ENCODE assay signal across 15 mouse cellular contexts in genomic region chr13:30080705-30081474, GRCm38 (mm10). TPM values are rescaled to one million over a fixed set of nuclear protein-coding genes. Genes with fewer than 3 reads are reported as not detected.
DNase-seq lines count a peak whose midpoint lies in the region; ATAC-seq and TF ChIP-seq lines count a peak whose summit lies in the region.
"Had no signal": no experiment of that assay in that cellular context is flagged by ENCODE, and none has a peak within 500 bp of the region (broad histone marks: within the 10 kb centered on the region; RNA-seq: fewer than 3 reads in every experiment).

No protein-coding gene starts in this region.

- H3K9me3 ChIP-seq in midbrain, embryonic 10.5 days (replicated peaks): no peaks in the 10 kb centered on the region
- H3K9me3 ChIP-seq in midbrain, postnatal 0 days (ENCODE audit: low read length): no peaks in the 10 kb centered on the region
- H3K9me3 ChIP-seq: hindbrain, embryonic 12.5 days; lung, embryonic 15.5 days had no signal

- intact Hi-C loops in heart, postnatal 25 days (cut with DNase I): no loop called here

- H3K4me1 ChIP-seq in midbrain, embryonic 10.5 days: peaks cover 5% of the 10 kb centered on the region
- H3K4me1 ChIP-seq in midbrain, postnatal 0 days (ENCODE audit: insufficient read depth, low read length): no peaks in the 10 kb centered on the region

- 0 out of 2 replicates have a peak overlapping the region, but pooled peaks have one; percentile 6 for H3K27ac ChIP-seq in midbrain, embryonic 10.5 days (replicated peaks)
- H3K27ac ChIP-seq in midbrain, postnatal 0 days (ENCODE audit: low read depth, low read length): no peak overlapping the region
- H3K27ac ChIP-seq: hindbrain, embryonic 12.5 days; lung, embryonic 15.5 days had no signal

- ATAC-seq in midbrain, postnatal 0 days (ENCODE audit: low FRiP score): no peak

- DNase-seq in midbrain, embryonic 10.5 days (ENCODE audit: low spot score): no peak
- DNase-seq in midbrain, postnatal 0 days (ENCODE audit: low spot score): no peak
- DNase-seq in kidney, adult 11 months: peak; percentile 22
- DNase-seq in kidney, postnatal 36 days: peak; percentile 54 to 55
- DNase-seq in cerebellum, postnatal 10 days: no peak
- no peak for DNase-seq in adrenal gland, postnatal 4 days (ENCODE audit: low spot score in 2 of 2)
- no peak for DNase-seq in heart, postnatal 25 days (ENCODE audit: low spot score)
- DNase-seq: adrenal gland, postnatal 36 days; cerebellum, adult 11 months; layer of hippocampus, adult 9-11 months; thymus, adult 18-20 months had no signal

- H3K4me2 ChIP-seq in midbrain, postnatal 0 days (ENCODE audit: low read depth, low read length, poor library complexity, severe bottlenecking): no peak overlapping the region
- H3K4me2 ChIP-seq: heart, embryonic 11.5 days; hindbrain, embryonic 12.5 days; lung, embryonic 15.5 days had no signal

- 68% methylated on average over 15 of the region's 15 CpGs for WGBS in midbrain, embryonic 10.5 days
- 66% methylated on average over 15 of the region's 15 CpGs for WGBS in midbrain, postnatal 0 days

- H3K36me3 ChIP-seq in midbrain, embryonic 10.5 days: no peaks in the 10 kb centered on the region
- no peaks in the 10 kb centered on the region for H3K36me3 ChIP-seq in midbrain, postnatal 0 days (ENCODE audit: insufficient read depth, low read length)
- H3K36me3 ChIP-seq: hindbrain, embryonic 12.5 days; lung, embryonic 15.5 days had no signal

- H3K27me3 ChIP-seq in midbrain, embryonic 10.5 days (ENCODE audit: low read depth, poor library complexity, severe bottlenecking): no peaks in the 10 kb centered on the region
- no peaks in the 10 kb centered on the region for H3K27me3 ChIP-seq in midbrain, postnatal 0 days (ENCODE audit: insufficient read depth, low read length)
- H3K27me3 ChIP-seq: hindbrain, embryonic 12.5 days; lung, embryonic 15.5 days had no signal

- TF ChIP-seq CTCF in midbrain, postnatal 0 days (IDR thresholded peaks at IDR 0.05): no peak

- no peak overlapping the region for H3K9ac ChIP-seq in midbrain, postnatal 0 days (replicated peaks; ENCODE audit: low read length, poor library complexity, severe bottlenecking)
- H3K9ac ChIP-seq: hindbrain, embryonic 12.5 days; lung, embryonic 15.5 days had no signal

- no peak overlapping the region for H3K4me3 ChIP-seq in midbrain, embryonic 10.5 days
- H3K4me3 ChIP-seq in midbrain, postnatal 0 days (ENCODE audit: low read depth, low read length): no peak overlapping the region
- H3K4me3 ChIP-seq: erythroblast, embryonic 14.5 days; hindbrain, embryonic 12.5 days; lung, embryonic 15.5 days had no signal

RNA-seq across cellular contexts. Expression of gene Mboat1, which starts 55.4 kb away (rescaled TPM):
- 4.3 and 5.0 TPM in 2 replicates for polyA plus RNA-seq in midbrain, embryonic 10.5 days (2016; fragmentation: Nextera tagmentation; extraction: Ambion mirVana)
- total RNA-seq in midbrain, postnatal 0 days (2014; rRNA removed): 1.4 TPM in 2 replicates
- polyA plus RNA-seq in midbrain, postnatal 0 days (2015; fragmentation: Nextera tagmentation; extraction: Ambion mirVana): 1.7 and 2.3 TPM in 2 replicates
- total RNA-seq in adrenal gland, postnatal 4 days (2021): 10 to 100 TPM; 13.1 to 15.6 TPM
- 1 to 10 TPM in 1 of 2 experiments, under 1 TPM in 1; 0.99 to 2.7 TPM for total RNA-seq in heart, postnatal 25 days (2021)
- polyA plus RNA-seq: erythroblast, embryonic 14.5 days had no signal

Comparison
In these comparisons a context has a peak if more than half of its experiments do, and no peak if none do; other contexts are left out.
1. DNase-seq: peak in kidney, adult 11 months (single experiment) and kidney, postnatal 36 days (2 of 2); none in midbrain, embryonic 10.5 days (single experiment), midbrain, postnatal 0 days (single experiment), cerebellum, postnatal 10 days (0 of 2), adrenal gland, postnatal 4 days (0 of 2) and heart, postnatal 25 days (single experiment).